Mouse (Mus musculus) left cerebral cortex, adult 9 months (tissue): ENCODE measurements around the gene Alkbh3.

Source experiments
- DNase-seq, 2 experiments: peaks; one replicate each; pipeline ENCODE4 v3.0.0; 2022; ENCODE audit warnings: low spot score in 2 of 2

Gene Alkbh3

GRCm38 (mm10) chr2:93992810-93993209, 17.8 kb downstream of the Alkbh3 start:
- no peak for DNase-seq

GRCm38 (mm10) chr2:93992259-93992658, 18.3 kb downstream of the Alkbh3 start:
- DNase-seq: peak; percentile 28 to 58

GRCm38 (mm10) chr2:93991336-93991735, 19.3 kb downstream of the Alkbh3 start:
- no peak for DNase-seq

- no peak for DNase-seq
Observed at GRCm38 (mm10) chr2:93988440-93988839, 22.2 kb downstream of the Alkbh3 start.

- DNase-seq: no peak
Observed at GRCm38 (mm10) chr2:93982457-93983235, 28.0 kb downstream of the Alkbh3 start.

GRCm38 (mm10) chr2:93979249-93980120, 31.1 kb downstream of the Alkbh3 start:
- no peak for DNase-seq

GRCm38 (mm10) chr2:93976436-93977252, 34.0 kb downstream of the Alkbh3 start:
- DNase-seq: peak in 1 of 2 experiments; percentile 73

GRCm38 (mm10) chr2:93975526-93976435, 34.8 kb downstream of the Alkbh3 start:
- DNase-seq: no peak

- DNase-seq: no peak
Observed at GRCm38 (mm10) chr2:93975041-93975440, 35.6 kb downstream of the Alkbh3 start.

- DNase-seq: no peak
Observed at GRCm38 (mm10) chr2:93971647-93972046, 39.0 kb downstream of the Alkbh3 start.

GRCm38 (mm10) chr2:93964494-93965160, 46.0 kb downstream of the Alkbh3 start:
- no peak for DNase-seq

- DNase-seq: no peak
Observed at GRCm38 (mm10) chr2:93963802-93964201, 46.8 kb downstream of the Alkbh3 start.

- DNase-seq: no peak
Observed at GRCm38 (mm10) chr2:93961716-93962115, 48.9 kb downstream of the Alkbh3 start.

GRCm38 (mm10) chr2:93959346-93959745, 51.3 kb downstream of the Alkbh3 start:
- DNase-seq: no peak

- DNase-seq: peak in 1 of 2 experiments; percentile 58
Observed at GRCm38 (mm10) chr2:93958216-93958615, 52.4 kb downstream of the Alkbh3 start.

- no peak for DNase-seq
Observed at GRCm38 (mm10) chr2:93957785-93958175, 52.8 kb downstream of the Alkbh3 start.

- DNase-seq: peak in 1 of 2 experiments; percentile 85
Observed at GRCm38 (mm10) chr2:93956908-93957784, 53.5 kb downstream of the Alkbh3 start, which contains the start of gene Gm13889. TSS of gene Gm13889 (minus strand) at chr2:93957201.

GRCm38 (mm10) chr2:93956331-93956801, 54.2 kb downstream of the Alkbh3 start:
- DNase-seq: peak in 1 of 2 experiments; percentile 68

GRCm38 (mm10) chr2:93955886-93956285, 54.7 kb downstream of the Alkbh3 start:
- DNase-seq: no peak
